Mouse (Mus musculus) kidney, adult 11 months (tissue): ENCODE results near the gene Trim80.
"Not testable (repeated sequence)": the region's sequence is repeated elsewhere in the genome, so short reads cannot be mapped to it uniquely, and the experiment has no call there.

ENCODE experiments used
- DNase-seq: peaks from one replicate; pipeline ENCODE4 v3.0.0; 2022

The Trim80 gene

GRCm38 (mm10) chr11:115463397-115463796, 23.1 kb downstream of the Trim80 start:
- peak; percentile 73 for DNase-seq

DNA sequence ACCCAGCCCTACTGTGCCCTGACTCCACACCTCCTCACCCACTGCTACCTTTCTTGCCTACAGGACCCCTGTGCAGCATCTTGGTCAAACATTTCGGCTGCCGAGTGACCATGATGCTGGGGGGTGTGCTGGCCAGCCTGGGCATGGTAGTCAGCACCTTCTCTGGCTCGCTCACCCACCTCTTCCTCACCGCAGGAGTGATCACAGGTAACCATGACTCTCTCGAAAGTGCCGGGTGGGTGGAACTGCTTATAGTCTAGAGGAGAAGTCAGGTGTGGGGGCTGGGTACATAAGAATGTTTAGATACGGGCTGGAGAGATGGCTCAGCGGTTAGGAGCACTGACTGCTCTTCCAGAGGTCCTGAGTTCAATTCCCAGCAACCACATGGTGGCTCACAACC, 24.5 kb downstream of the Trim80 start:
- DNase-seq: no peak

GRCm38 (mm10) chr11:115467217-115467618, 26.9 kb downstream of the Trim80 start:
- no peak for DNase-seq

DNA sequence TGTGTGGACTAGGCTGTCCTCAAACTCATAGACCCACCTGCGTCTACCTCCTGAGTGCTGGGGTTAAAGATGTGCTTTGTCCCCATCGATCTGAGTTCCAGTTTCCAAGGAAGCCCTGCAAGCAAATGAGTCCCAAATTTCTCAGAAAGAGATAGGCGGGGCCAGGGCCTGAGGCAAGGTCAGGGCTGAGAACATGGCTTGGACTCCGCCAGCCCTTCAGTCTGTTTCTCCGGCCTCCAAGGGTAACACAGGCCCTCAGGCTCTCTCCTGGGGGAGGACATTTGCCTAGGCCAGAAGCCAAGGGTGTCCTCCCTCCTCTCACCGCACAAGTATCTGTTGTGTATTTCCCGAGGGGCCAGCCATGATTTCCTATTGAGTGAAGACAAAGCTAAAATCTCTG, 31.8 kb downstream of the Trim80 start:
- no peak for DNase-seq

DNA sequence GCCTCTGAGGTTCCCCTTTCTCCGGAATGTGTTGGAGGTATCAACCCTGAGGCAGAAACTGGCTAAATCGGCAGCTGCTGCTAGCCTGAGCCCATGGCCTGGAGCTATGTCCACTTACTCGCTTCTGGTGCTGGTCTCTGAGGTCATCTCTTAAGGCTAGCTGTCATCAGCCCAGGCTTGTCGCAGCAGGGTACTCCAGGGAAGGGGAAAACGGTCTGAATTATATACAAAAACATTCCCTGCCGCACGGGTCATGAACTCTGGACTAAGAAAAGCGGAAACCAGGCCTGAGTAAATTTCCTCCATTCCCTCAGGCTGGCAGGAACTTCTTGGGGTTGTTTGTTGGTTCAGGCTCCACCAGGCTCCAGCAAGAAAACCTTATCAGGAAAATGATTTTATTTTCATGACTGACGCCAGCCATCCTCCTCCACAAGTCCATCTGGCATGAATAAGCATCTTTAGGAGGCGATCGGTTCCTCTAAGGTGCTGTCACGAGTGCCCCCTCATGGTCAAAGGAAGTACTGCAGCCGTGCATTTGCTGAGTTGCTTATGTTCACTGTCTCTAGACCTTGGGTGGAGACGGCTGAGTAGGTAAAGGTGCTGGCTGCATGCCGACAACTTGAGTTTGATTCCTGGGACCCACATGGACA, 33.4 kb downstream of the Trim80 start:
- DNase-seq: peak; percentile 94

DNA sequence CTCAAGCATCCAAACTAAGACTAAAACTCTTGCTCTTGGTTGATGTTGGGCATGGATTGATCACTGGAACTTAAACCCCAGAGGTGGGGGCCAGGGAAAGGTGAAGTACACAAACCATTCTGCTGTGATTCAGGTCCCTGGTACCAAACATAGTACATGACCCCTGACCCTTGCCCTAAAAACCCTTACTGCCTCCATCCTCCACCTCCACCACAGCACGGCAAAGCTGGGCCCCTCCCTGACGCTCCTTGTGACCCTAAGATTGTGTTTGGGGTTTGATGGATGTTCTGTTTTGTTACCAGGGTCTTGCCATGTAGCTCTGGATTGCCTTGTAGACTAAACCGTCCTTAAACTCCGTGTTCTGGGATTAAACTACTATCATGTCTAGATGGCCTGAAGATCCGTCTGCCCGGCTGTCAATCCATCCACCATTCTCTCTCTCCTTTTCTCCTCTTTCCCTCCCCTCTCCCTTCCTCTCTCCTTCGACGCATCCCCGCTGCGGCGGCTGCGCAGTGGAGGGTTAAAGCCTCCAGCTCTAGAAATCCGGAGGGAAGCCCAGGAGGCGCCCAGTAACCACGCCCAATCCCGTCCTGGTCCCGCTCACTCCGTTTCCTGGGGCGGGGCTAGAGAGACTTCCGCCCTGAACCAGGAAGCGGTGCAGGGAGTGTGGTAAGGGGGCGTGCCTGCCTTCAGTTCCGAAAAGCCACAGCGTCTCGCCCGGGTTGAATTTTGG, 34.8 kb downstream of the Trim80 start, which contains the start of gene Armc7:
Gene Armc7 (plus strand): TSS at position 643 of the 733 bp plus-strand sequence.
- peak; percentile 95 for DNase-seq

DNA sequence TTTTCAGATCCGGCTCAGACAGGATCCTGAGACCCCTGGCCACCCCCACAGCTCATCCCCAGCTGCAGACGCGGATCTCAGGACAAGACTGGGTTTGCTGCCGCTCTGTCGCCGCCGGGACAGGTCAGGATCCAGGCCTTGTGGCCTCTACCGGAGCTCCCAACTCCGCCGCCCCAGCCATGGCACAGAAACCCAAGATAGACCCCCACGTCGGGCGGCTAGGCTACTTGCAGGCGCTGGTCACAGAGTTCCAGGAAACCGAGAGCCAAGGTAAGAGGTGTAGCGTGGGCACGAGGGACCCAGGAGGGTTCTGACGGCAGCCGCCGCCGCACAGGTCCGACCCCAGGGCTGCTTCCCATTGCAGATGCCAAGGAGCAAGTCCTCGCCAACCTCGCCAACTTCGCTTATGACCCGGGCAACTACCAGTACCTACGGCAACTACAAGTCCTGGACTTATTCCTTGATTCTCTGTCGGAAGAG, 35.5 kb downstream of the Trim80 start:
- DNase-seq: no peak

- not testable (repeated sequence) for DNase-seq
These were observed 36.3 kb downstream of the Trim80 start for GRCm38 (mm10) chr11:115476630-115477029.

DNA sequence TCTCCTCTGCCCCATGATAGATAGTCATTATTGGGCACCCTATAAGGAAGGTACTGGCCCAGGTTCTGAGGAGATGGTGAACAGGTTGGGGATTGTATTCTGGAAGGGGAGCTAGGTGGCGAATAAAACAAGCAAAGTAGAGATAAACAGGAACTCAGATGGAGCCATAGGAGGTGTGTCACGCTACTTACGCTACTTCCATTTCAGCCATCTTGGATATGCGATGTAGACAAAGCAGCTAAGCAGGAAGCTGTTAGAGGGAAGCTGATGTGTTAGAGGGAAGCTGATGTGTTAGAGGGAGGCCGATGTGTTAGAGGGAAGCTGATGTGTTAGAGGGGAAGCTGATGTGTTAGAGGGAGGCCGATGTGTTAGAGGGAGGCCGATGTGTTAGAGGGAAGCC, 37.0 kb downstream of the Trim80 start:
- DNase-seq: not testable (repeated sequence)

- DNase-seq: no peak
These were observed 38.1 kb downstream of the Trim80 start for GRCm38 (mm10) chr11:115478296-115478938.

- no peak for DNase-seq
These were observed 41.4 kb downstream of the Trim80 start for GRCm38 (mm10) chr11:115481553-115482259.

DNA sequence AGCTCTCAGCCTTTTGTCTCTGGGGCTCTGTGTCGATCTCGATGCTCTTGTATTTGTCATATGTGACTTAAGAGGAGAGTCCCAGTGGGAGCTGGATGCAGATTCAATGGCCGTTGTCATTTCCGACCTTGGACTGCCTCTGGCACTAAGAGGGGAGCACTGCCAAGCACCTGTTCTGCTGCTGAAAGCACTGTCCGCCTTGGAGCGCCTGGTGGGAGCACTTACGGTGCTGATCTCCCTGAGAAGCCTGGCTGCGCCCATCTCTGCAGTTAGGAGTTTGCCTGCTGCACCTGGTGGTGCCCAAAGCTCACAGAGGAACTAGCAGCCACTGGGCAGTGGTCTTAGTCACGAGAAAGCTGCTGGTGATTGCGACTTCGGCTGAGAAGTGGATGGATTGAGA, 42.9 kb downstream of the Trim80 start:
- no peak for DNase-seq

GRCm38 (mm10) chr11:115483726-115484125, 43.4 kb downstream of the Trim80 start:
- DNase-seq: peak; percentile 51

DNA sequence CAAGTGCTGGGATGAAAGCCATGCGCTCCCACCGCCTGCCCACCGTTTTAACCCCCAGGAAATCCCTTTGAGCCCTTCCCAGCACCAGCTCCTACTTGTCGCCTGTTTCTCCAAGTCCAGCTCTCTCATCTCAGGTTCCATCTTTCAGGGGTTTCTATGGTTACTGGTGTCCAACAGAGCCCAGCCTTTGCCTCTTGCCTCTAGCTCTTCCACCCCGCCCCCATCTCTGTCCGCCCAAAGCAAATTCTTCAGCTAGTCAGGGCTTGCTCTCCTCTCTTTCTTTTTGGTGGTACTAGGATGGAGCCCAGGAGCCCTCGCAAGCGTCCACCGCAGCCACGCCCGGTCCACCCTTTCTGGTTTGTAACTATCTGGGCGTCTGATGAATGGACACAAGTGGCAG, 44.8 kb downstream of the Trim80 start:
- DNase-seq: no peak

- no peak for DNase-seq
These were observed 48.3 kb downstream of the Trim80 start for GRCm38 (mm10) chr11:115488551-115489104.

DNA sequence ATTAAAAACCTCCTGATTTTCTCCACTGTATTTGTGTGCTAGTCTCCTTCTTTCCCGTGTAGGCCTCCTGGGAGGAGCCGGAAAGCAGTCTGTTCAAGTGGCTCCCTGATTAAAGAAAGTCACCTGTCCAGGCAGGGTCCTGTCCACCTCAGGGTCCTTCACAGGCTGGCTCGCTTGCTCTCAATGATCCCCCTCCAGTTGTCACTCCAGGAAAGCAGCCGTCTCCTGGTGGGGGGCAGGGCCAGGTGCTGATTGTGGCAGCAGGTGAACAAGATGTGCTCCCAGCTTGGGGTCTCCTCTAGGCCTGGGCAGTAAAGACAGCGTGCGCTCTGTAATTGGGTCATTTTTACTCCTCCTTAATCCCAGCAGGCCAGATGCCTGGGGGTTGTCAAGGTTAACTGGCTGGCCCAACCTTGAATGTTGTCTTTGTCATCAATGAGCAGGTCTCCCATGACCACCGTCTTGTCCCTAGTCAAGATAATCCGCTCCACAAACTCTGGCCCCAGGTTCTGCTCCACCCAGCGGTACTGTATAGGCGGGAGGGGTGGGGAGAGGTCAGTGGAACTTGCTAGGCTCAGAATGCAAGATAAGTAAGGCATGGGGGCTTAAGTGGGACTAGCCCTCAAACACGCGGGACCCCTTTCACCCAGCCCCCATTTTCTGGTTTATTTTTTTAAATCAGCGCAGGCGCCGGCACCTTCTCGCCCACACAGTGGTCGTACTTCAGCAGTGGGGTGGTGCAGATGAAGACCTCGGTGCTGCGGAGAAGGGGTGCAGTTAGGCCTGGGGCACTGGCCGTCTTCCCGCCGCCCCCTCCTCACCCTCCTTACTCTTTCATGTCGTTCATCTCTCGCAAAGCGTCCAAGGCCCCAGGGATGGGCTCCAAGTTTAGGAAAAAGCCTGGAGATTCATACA, 50.4 kb downstream of the Trim80 start:
- no peak for DNase-seq

GRCm38 (mm10) chr11:115491356-115492083, 51.2 kb downstream of the Trim80 start, which contains the start of gene Nt5c:
Gene Nt5c (minus strand): TSS chr11:115491862.
- peak; percentile 79 for DNase-seq

DNA sequence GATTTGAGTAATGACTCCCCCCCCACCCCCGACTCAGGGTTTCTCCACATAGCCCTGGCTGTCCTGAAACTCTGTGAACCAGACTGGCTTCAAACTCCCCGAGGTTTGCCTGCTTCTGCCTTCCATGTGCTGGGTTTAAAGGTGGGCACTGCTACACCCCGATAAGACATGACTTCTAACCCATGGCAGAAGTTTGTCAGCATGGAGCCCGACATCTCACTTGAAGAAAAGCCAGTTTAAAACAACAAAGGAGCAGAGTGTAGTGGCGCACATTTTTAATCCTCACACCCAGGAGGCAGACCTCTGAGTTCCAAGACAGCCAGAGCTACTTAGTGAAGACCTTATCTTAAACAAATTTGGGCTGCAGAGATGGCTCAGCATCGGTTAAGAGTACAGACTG, 52.0 kb downstream of the Trim80 start:
- no peak for DNase-seq

GRCm38 (mm10) chr11:115496559-115496958, 56.2 kb downstream of the Trim80 start:
- DNase-seq: not testable (repeated sequence)
